Mouse (Mus musculus): ENCODE data around the gene Gpx5. TPM values are rescaled to one million over a fixed set of nuclear protein-coding genes. Genes with fewer than 3 reads are reported as not detected.

The Gpx5 gene
- total RNA-seq, 2 experiments from 2014 or later: not detected

Other genes starting within 250 kb of the Gpx5 start
- gene Olfr1370, start 217.8 kb downstream of the Gpx5 start, total RNA-seq (2021): not detected
- gene Olfr1369-ps1, start 181.2 kb downstream of the Gpx5 start, total RNA-seq (2021): not detected
- not detected for gene Olfr263, start 163.1 kb downstream of the Gpx5 start, total RNA-seq (2021)
- gene Olfr1368, start 146.9 kb downstream of the Gpx5 start, total RNA-seq (2021): not detected
- 10 to 100 TPM; 20.5 to 21.4 TPM for gene Trim27, start 113.3 kb downstream of the Gpx5 start, total RNA-seq (2021)
- gene Gpx6, start 19.4 kb upstream of the Gpx5 start, total RNA-seq (2021): not detected
- not detected for gene Olfr1367, start 54.2 kb upstream of the Gpx5 start, total RNA-seq (2021)
- 1 to 10 TPM; 5.5 to 5.9 TPM for gene Zscan12, start 70.1 kb upstream of the Gpx5 start, total RNA-seq (2021)
- 10 to 100 TPM; 28.5 to 31.4 TPM for gene Zkscan3, start 110.0 kb upstream of the Gpx5 start, total RNA-seq (2021)
- under 1 TPM; 0.35 to 0.54 TPM for gene Pgbd1, start 148.3 kb upstream of the Gpx5 start, total RNA-seq (2021)
- gene Zscan26, start 161.0 kb upstream of the Gpx5 start, total RNA-seq (2021): 10 to 100 TPM; 22.2 to 25.9 TPM
- under 1 TPM; 0.44 to 0.52 TPM for gene Nkapl, start 175.8 kb upstream of the Gpx5 start, total RNA-seq (2021)
- 1 to 10 TPM in 1 of 2 experiments, under 1 TPM in 1; 0.79 to 1.3 TPM for gene Zkscan4, start 186.2 kb upstream of the Gpx5 start, total RNA-seq (2021)
- not detected for gene Gm10065, start 186.7 kb upstream of the Gpx5 start, total RNA-seq (2021)
- 10 to 100 TPM; 25.7 to 26.8 TPM for gene AK157302, start 202.5 kb upstream of the Gpx5 start, total RNA-seq (2021)
- gene Gm11273, start 208.7 kb upstream of the Gpx5 start, total RNA-seq (2021): 100 to 1,000 TPM; 222 to 251 TPM
- gene Zkscan8, start 238.4 kb upstream of the Gpx5 start, total RNA-seq (2021): 10 to 100 TPM in 1 of 2 experiments, 1 to 10 TPM in 1; 9.9 to 10.7 TPM

Measured in heart, adult 18-20 months (tissue).